Mouse (Mus musculus) intestine, embryonic 15.5 days (tissue): ENCODE measurements around the gene Wars2. TPM values are rescaled to one million over a fixed set of nuclear protein-coding genes. Genes with fewer than 3 reads are reported as not detected.
A peak's percentile ranks its signal among the peaks of the same experiment; 100 is the strongest.

ENCODE experiments used
- ATAC-seq: fragments of 200-750 bp; cut with Nextera tagmentation; 2 replicates; pipeline ENCODE4 v1.8.0; 2017; ENCODE audit warnings: moderate TSS enrichment, moderate library complexity
- H3K27ac ChIP-seq: fragments of 300-500 bp; sonication (generic); 2 replicates; pipeline ENCODE4 v1.5.1; 2015; ENCODE audit warnings: mild to moderate bottlenecking, inconsistent platforms
- H3K27me3 ChIP-seq: fragments of 300-500 bp; sonication (generic); replicated peaks from 2 replicates; pipeline ENCODE4 v1.6.1; 2015; ENCODE audit warnings: inconsistent platforms
- H3K36me3 ChIP-seq: fragments of 300-500 bp; sonication (generic); 2 replicates; pipeline ENCODE4 v1.6.1; 2015; ENCODE audit warnings: inconsistent platforms
- H3K4me1 ChIP-seq: fragments of 300-500 bp; sonication (generic); replicated peaks from 2 replicates; pipeline ENCODE4 v1.6.1; 2015; ENCODE audit warnings: inconsistent platforms
- H3K4me2 ChIP-seq: fragments of 300-500 bp; sonication (generic); replicated peaks from 2 replicates; pipeline ENCODE4 v1.6.1; 2015; ENCODE audit warnings: mild to moderate bottlenecking, inconsistent platforms
- H3K4me3 ChIP-seq: fragments of 300-500 bp; sonication (generic); replicated peaks from 2 replicates; pipeline ENCODE4 v1.5.1; 2015; ENCODE audit warnings: inconsistent platforms
- H3K9ac ChIP-seq: fragments of 300-500 bp; sonication (generic); 2 replicates; pipeline ENCODE4 v1.6.1; 2015; ENCODE audit warnings: inconsistent platforms
- H3K9me3 ChIP-seq: fragments of 300-500 bp; sonication (generic); 2 replicates; pipeline ENCODE4 v1.6.1; 2016; ENCODE audit warnings: inconsistent platforms
- WGBS: fragments of 180-500 bp; shearing (Covaris S2); methylation state at CpG from one replicate; pipeline ENCODE4 v1.1.7; 2015; 5-methylcytosine and 5-hydroxymethylcytosine counted together
- polyA plus RNA-seq: library from polyadenylated mRNA; unstranded; fragments of >200 nt; fragmentation: Nextera tagmentation; extraction: Ambion mirVana; gene quantifications from 2 replicates; pipeline ENCODE4 v1.2.1, GENCODE M21; 2015

Wars2 gene
- polyA plus RNA-seq, 1 experiment from 2014 or later: 8.5 TPM

DNA sequence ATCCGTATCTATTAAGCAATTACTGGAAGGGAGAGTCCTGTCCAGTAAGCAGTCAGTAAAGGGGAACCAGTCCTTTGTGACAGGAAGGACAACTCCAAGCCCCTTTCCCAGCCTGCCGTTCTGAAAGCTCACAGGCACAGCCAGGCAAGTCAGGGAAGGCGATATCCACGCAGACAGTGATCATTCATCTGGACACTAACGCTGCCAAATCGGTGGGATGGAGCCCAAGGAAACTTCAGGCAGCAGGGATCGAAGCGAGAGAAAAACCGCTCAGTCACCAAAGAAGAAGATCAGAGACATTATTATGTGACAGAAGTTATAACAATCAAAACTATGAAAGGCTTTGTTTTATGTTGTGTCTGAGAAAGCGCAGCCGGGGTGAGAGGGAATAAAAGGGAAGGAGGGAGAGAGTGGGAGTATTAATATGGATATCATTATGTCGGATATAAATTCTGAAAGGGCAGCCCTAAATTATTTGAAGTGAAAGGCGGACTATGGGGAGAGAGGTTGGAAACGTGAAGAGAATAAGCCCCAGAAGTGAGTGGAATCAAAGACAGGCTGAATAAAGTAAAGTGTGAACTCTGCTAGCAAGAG lies 70.3 kb downstream of the Wars2 start:
- no peak overlapping the region for H3K27ac ChIP-seq
- H3K4me1 ChIP-seq: no peaks in the 10 kb centered on the region
- no peaks in the 10 kb centered on the region for H3K9me3 ChIP-seq
- H3K4me2 ChIP-seq: no peak overlapping the region
- no peak overlapping the region for H3K9ac ChIP-seq
- no peak overlapping the region for H3K4me3 ChIP-seq
- 43% methylated on average over 14 of the region's 14 CpGs for WGBS
- no peak for ATAC-seq
- H3K27me3 ChIP-seq: no peaks in the 10 kb centered on the region
- no peaks in the 10 kb centered on the region for H3K36me3 ChIP-seq

DNA sequence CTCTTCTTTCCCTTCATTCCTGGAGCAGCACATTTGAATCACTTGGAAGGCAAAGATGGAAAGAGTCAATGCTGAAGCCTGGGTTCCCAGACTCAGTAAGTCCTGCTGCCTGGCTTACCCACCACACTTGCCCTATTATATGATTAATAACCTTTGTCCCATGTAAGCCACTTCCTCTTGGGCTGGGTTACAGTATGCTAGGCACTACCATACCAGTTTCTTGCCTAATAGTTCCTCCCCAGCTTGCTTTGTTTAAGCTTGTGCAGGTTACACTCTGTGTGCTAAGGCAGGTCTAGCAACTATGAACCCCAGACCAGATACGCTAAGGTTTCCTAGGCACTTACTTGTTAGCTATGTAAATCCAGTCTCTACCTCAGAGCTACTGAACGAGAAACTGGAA lies 86.9 kb downstream of the Wars2 start:
- Histone ChIP-seq H3K4me3 (no peak overlapping the region), H3K4me2 (no peak overlapping the region), H3K4me1 (no peaks in the 10 kb centered on the region), H3K27ac (no peak overlapping the region), H3K27me3 (no peaks in the 10 kb centered on the region; the same call in 1 of the 2 replicates), H3K9me3 (no peaks in the 10 kb centered on the region), H3K9ac (no peak overlapping the region), H3K36me3 (no peaks in the 10 kb centered on the region)
- WGBS: 70% methylated on average over 2 of the region's 2 CpGs
- peak; percentile 63 for ATAC-seq

DNA sequence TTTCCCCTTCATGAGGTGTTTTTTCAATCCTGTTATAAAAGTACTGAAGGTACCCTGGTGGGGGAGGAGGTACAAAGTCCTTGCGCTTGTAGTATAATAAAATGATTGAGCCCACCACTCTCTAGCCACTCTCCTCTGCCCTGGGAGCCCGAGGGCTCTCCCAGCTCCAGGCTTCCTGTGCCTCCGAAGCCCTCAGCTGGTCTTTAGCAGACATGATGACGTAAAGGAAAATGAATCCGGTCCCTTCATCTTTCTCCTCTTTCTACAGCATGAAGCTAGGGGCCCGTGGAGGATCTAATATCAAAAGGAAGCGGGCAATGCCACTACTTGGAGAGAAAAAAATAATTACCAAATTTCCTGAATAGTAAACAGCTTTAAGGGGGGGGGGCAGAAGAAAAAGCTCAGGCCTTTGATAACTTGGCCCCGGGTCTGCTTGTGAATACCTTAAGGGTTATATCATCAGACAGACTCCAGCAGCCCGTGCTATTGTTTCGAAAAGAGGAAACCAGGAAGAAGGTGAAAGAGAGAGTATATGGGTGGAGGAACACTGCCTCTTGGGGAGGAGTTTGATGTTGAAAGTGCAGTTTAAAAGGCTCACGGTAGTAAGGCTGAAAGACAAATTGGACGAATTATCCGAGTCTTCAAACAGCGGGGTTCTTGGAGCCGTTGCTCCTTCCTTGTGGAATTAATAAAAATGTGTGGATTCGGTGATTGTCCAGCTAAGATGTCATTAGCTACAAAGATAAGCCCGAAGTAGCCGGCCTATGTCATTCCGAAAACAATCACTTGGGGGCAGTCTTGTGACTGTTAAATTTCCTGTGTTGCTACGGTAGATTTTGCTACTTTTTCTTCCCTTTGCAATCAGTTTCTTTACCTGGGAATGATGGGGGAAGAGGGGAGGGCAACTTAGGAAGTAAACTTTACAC lies 92.8 kb downstream of the Wars2 start:
- Histone ChIP-seq H3K27me3 (peaks cover 45% of the 10 kb centered on the region), H3K9me3 (no peaks in the 10 kb centered on the region), H3K9ac (no peak overlapping the region), H3K4me2 (peak overlapping the region; percentile 46), H3K36me3 (no peaks in the 10 kb centered on the region), H3K4me1 (0 out of 2 replicates have a peak, but pooled peaks cover 3% of the 10 kb centered on the region), H3K27ac (no peak overlapping the region), H3K4me3 (peak overlapping the region; percentile 18)
- ATAC-seq: peak; percentile 47
- 6% methylated on average over 20 of the region's 20 CpGs for WGBS

DNA sequence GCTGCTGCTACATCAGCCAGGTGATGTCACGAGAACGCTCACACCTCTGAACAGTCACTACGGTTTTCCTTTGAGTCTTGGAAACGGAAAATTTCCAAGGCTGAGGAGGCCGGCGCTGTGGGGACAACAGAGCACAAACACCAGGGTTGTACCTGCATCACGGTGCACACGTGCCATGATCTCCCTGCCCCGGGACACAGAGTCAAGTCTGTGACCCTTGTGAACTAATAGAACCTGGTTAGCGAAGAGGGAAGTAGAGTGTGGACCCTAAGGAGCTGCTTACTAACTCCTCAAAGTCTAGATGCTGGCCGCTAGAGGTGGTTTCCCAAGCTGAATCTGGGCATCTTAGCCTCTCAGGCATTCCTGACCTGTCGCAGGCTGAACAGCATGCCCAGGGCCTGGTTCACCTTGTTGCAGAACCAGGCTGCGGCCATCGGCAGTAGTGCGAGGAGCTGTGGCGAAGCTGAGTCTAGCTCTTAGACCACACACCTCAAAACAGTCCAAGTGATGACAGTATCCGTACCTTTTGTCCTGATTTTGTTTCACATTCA lies 93.5 kb downstream of the Wars2 start:
- peaks cover 52% of the 10 kb centered on the region for H3K27me3 ChIP-seq
- H3K4me2 ChIP-seq: peak overlapping the region; percentile 46
- 6% methylated on average over 17 of the region's 17 CpGs for WGBS
- H3K4me1 ChIP-seq: 0 out of 2 replicates have a peak, but pooled peaks cover 3% of the 10 kb centered on the region
- no peak overlapping the region for H3K27ac ChIP-seq
- peak; percentile 36; the same call in 1 of the 2 replicates for ATAC-seq
- no peaks in the 10 kb centered on the region for H3K9me3 ChIP-seq
- peak overlapping the region; percentile 18 for H3K4me3 ChIP-seq
- no peak overlapping the region for H3K9ac ChIP-seq
- no peaks in the 10 kb centered on the region for H3K36me3 ChIP-seq

GRCm38 (mm10) chr3:99235116-99235803 lies 94.4 kb downstream of the Wars2 start:
- H3K9me3 ChIP-seq: no peaks in the 10 kb centered on the region
- H3K27me3 ChIP-seq: peaks cover 60% of the 10 kb centered on the region
- H3K27ac ChIP-seq: no peak overlapping the region
- 0 out of 2 replicates have a peak, but pooled peaks cover 3% of the 10 kb centered on the region for H3K4me1 ChIP-seq
- ATAC-seq: no peak
- no peak overlapping the region for H3K4me2 ChIP-seq
- H3K36me3 ChIP-seq: no peaks in the 10 kb centered on the region
- 2% methylated on average over 23 of the region's 23 CpGs for WGBS
- H3K4me3 ChIP-seq: no peak overlapping the region
- no peak overlapping the region for H3K9ac ChIP-seq

- Histone ChIP-seq H3K4me1 (peaks cover 8% of the 10 kb centered on the region; the same call in 1 of the 2 replicates), H3K27ac (no peak overlapping the region), H3K4me3 (no peak overlapping the region), H3K9me3 (no peaks in the 10 kb centered on the region), H3K4me2 (no peak overlapping the region), H3K27me3 (peaks cover 68% of the 10 kb centered on the region), H3K9ac (no peak overlapping the region), H3K36me3 (no peaks in the 10 kb centered on the region)
- 5% methylated on average over 18 of the region's 18 CpGs for WGBS
- no peak for ATAC-seq
Measured at GRCm38 (mm10) chr3:99235804-99236755, 95.2 kb downstream of the Wars2 start.

GRCm38 (mm10) chr3:99238691-99239090 lies 97.8 kb downstream of the Wars2 start:
- Histone ChIP-seq H3K4me3 (no peak overlapping the region), H3K4me2 (no peak overlapping the region), H3K9ac (no peak overlapping the region), H3K27me3 (peaks cover 88% of the 10 kb centered on the region), H3K27ac (no peak overlapping the region), H3K9me3 (no peaks in the 10 kb centered on the region), H3K4me1 (peaks cover 10% of the 10 kb centered on the region), H3K36me3 (no peaks in the 10 kb centered on the region)
- whole genome bisulfite sequencing: 4% methylated on average over 1 of the region's 1 CpGs
- no peak for ATAC-seq

DNA sequence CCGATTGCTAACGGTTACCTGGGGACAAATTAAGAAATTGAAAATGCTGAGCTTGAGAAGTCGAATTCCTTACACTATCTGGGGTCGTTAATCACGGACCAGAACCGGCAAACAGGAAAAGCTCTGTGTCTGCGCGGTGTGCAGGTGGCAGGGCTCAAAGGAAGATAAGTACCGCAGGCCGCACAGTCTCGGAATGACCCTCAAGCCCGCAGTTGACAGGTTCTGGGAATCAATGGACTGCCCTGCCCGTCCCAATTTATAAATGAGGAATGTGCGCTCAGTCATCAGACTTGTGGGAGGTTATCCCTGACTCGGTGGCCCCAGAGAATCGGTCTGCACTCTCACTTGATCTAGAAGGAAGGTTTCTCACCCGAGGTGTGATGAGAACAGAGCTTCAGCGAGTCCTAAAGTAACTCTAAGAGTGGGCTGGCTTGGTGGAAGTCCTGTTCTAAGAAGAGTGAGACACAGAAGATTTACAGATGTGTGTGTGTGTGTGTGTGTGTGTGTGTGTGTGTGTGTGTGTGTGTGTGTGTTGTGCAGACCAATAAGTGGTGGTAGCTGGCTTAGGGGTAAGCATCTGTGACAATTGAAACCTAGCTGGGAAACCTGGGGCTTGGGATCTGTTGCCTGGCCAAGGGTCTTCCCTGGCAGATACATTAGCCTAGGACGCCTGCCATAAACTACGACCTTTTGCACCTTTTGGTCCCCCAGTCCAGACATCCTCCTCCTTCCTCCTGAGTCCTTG lies 98.6 kb downstream of the Wars2 start:
- H3K4me1 ChIP-seq: peaks cover 7% of the 10 kb centered on the region
- H3K36me3 ChIP-seq: no peaks in the 10 kb centered on the region
- no peak overlapping the region for H3K9ac ChIP-seq
- no peaks in the 10 kb centered on the region for H3K9me3 ChIP-seq
- no peak overlapping the region for H3K4me3 ChIP-seq
- H3K4me2 ChIP-seq: no peak overlapping the region
- no peak for ATAC-seq
- H3K27me3 ChIP-seq: peaks cover 91% of the 10 kb centered on the region
- WGBS: 2% methylated on average over 20 of the region's 20 CpGs
- no peak overlapping the region for H3K27ac ChIP-seq

DNA sequence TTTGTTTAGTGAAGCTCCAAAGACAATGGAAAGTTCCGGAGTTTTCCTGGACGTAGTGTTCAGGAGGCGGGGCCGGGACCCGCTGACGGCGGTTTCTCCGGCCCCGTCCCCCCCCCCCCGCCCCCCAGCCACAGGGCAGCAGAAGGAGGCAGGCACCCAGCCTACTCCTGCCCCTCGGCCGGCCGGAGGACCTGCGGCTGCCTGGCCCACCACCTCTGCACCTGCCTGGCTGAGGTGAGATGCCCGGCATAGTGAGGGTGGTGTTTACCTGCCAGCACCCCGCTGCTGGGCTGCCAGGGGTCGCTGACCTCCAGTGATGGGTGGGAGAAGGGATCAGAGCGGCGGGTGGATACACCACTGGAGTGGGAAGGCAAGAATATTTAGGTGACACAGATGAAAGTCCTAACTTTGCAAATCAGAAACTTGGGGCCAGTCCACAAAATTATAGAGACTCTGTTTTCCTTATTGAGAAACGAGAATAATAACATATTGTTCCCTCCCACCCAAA lies 99.4 kb downstream of the Wars2 start, which contains the start of gene Tbx15:
Gene Tbx15, plus strand, starts transcription at position 169 of the 508 bp plus-strand sequence.
- Histone ChIP-seq H3K4me2 (peak within 1 kb of the TSS; percentile 11; the same call in 1 of the 2 replicates), H3K9ac (no peak within 1 kb of the TSS), H3K4me1 (peaks cover 7% of the 10 kb centered on the region), H3K9me3 (no peaks in the 10 kb centered on the region), H3K4me3 (0 out of 2 replicates have a peak within 1 kb of the TSS, but pooled peaks have one; percentile 1), H3K36me3 (no peaks in the 10 kb centered on the region), H3K27me3 (peaks cover 91% of the 10 kb centered on the region), H3K27ac (no peak within 1 kb of the TSS)
- WGBS: under 1% methylated on average over 20 of the region's 20 CpGs
- no peak for ATAC-seq

DNA sequence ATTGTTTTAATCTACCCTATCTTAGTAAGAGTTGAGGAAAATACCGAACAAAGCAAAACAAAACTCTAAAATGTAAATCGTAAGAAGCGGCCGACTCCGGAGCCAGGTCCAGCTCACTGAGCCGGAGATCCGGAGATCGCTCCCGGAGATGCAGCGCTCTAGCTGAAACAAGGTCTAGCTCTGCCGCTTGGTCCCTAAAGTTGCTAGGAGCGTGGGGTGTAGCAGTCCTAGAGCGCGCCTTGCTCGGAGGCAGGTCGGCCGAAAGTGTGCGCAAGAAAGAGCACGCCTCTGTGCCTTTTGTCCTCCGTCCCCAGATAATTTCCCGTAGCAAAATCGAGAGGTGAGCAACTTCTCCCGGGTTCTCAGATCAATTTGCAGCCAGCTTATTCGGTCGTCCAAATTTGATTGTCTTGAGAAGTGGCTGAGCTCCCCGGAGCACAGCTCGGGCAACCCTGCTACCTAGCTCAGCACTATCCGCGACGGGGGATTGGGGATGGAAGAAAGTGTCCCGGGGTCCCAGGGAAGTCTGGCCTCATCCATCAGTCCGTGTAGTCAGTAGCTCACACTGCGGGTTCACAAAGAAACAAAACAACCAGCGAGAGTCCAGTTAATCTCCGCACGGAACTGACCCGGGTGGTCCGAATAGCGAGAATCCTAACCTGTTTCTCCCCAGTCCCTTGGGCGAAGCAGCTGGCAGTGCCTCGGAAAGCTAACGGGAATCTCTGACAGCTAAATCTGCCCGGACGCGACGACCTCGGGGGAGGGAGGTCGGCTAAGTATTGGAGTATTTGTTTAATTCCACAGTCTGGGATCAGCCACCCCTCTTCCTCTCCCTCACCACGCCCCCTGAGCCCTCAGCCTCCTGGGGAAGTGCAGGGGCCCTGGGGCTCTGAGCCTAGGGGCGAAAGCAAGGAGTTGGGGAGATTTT lies 100.2 kb downstream of the Wars2 start:
- no peaks in the 10 kb centered on the region for H3K36me3 ChIP-seq
- no peaks in the 10 kb centered on the region for H3K9me3 ChIP-seq
- peaks cover 7% of the 10 kb centered on the region for H3K4me1 ChIP-seq
- H3K27ac ChIP-seq: no peak overlapping the region
- WGBS: under 1% methylated on average over 50 of the region's 50 CpGs
- peak; percentile 12; the same call in 1 of the 2 replicates for ATAC-seq
- H3K4me3 ChIP-seq: 0 out of 2 replicates have a peak overlapping the region, but pooled peaks have one; percentile 1
- H3K9ac ChIP-seq: no peak overlapping the region
- peaks cover 89% of the 10 kb centered on the region for H3K27me3 ChIP-seq
- H3K4me2 ChIP-seq: peak overlapping the region; percentile 11; the same call in 1 of the 2 replicates
